Mouse (Mus musculus): Measurements from ENCODE around the gene Alyref2. TPM values are rescaled to one million over a fixed set of nuclear protein-coding genes. Genes with fewer than 3 reads are reported as not detected.

Gene Alyref2
- total RNA-seq, 2 experiments from 2014 or later: 3.5 to 10.9 TPM

DNA sequence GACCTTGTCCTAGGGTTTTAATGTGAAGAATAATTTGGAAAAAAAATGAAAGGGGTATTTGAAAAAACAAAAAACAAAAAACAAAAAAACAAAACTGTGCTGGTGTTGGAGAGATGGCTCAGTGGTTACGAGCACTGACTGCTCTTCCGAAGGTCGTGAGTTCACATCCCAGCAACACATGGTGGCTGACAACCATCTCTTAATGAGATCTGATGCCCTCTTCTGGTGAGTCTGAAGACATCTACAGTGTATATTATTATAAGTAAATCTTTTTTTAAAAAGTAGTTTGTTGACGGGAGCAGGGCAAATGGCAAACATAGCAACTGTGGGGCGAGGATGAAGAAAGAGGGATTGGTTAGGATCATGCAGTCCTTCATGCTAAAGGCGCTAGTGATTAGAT is 7.9 kb upstream of the Alyref2 start:
- ATAC-seq (replicated peaks; ENCODE audit: low FRiP score, low TSS enrichment, poor library complexity, severe bottlenecking): no peak

DNA sequence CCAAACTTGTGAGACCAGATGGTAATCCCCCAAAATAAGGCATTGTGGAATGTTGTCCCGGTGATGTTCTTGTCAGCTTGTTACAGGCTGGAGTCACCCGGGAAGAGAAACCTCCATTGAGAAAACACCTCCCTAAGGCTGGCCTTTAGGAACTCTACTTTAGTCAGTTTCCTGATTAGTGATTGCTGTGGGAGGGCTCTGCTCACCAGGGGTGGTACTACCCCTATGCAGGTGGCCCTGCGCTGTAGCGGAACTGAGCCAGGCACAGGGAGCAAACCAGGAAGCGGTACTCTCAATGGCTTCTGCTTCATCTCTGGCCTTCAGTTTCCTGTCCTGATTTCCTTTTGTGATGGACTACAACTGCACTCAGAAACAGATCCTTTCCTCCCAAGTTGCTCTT is 3.4 kb upstream of the Alyref2 start:
- no peak for ATAC-seq (replicated peaks; ENCODE audit: low FRiP score, low TSS enrichment, poor library complexity, severe bottlenecking)

DNA sequence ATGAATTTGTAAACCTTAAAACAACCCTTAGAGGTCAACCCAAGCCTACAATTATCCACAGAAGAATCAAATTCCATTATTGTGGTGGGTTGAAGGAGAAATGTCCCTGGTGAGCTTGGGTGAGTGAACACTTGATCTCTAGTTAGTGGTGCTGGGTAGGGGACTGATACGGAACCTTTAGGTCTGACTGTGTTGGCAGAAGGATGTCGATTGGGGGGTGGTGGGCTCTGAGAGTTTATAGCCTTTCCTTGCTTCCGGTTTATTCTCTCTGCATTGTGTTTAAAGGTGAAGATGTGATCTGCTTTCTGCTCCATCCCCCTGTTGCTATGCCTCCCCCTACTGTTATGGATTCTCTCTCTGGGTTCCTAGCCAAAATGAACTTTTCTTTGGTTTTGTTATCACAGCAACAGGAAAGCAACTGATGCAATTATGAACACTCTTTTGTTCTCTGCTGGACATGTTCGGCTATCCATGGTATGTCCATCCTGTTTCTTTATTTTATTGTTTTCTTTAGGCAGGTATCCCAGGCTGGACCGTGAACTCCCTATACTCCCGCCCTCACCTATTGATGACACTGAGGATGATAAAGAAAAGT is 2.2 kb upstream of the Alyref2 start:
- no peak for ATAC-seq (replicated peaks; ENCODE audit: low FRiP score, low TSS enrichment, poor library complexity, severe bottlenecking)

DNA sequence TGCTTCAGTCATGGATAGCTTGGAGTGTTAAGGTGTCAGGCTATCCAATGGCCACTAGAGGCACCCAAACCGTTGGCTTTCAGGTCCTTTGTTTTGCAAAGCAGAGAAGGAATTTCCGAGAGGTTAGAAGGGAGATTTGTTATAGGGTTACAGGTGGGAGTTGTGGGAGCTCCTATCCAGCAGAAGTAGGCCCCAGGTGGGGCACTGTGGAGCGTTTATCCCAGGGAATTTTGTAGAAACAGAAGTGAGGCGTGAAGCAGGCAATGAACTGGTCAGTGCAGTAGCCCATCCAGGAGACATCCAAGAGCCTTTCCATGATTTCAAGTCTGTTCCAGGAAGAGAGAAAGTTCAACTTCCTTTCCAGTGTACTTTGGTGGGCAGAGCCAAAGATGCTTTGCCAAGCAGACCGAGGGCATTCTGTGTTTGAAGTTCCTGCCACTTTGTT is 1.6 kb upstream of the Alyref2 start:
- 0 out of 2 replicates have a peak, but pooled peaks have one; percentile 12 for ATAC-seq (replicated peaks; ENCODE audit: low FRiP score, low TSS enrichment, poor library complexity, severe bottlenecking)

DNA sequence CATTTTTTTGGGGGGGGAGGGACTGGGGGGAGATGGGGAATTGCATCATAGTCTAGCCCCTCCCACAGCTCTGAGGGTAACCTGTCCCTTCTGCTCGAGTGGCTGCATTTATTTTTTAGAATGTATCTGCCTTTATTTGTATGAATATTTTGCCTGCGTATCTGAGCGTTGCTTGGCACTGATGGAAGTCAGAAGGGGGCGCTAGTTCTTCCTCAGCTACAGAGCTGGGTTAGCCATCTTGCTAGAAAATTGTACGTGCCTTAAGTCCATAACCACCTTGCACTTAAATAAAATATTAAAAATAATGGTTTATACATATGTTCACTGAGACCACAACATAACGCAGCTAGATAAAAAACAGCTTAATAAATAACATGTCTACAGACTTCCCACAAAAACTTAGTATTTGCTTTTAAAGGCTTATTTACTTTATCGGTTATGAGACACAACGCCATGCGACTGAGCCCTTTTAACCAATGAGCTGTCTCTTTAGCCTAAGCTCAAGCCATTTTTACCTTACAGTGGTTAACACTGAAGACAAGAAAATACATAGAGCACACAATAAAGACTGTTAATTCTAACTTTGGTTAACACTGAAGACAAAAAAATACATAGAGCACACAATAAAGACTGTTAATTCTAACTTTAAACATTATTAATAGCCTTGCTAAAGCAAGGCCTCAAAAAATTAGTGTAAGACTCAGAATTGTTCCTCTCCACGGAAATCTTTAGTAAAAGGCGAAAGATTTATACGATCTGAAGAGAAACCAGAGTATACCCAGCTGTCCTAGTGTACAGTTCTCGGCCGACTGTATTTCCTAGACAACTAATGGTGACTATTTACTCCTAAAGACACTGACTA is 659 bp upstream of the Alyref2 start:
- ATAC-seq (replicated peaks; ENCODE audit: low FRiP score, low TSS enrichment, poor library complexity, severe bottlenecking): peak; percentile 78

DNA sequence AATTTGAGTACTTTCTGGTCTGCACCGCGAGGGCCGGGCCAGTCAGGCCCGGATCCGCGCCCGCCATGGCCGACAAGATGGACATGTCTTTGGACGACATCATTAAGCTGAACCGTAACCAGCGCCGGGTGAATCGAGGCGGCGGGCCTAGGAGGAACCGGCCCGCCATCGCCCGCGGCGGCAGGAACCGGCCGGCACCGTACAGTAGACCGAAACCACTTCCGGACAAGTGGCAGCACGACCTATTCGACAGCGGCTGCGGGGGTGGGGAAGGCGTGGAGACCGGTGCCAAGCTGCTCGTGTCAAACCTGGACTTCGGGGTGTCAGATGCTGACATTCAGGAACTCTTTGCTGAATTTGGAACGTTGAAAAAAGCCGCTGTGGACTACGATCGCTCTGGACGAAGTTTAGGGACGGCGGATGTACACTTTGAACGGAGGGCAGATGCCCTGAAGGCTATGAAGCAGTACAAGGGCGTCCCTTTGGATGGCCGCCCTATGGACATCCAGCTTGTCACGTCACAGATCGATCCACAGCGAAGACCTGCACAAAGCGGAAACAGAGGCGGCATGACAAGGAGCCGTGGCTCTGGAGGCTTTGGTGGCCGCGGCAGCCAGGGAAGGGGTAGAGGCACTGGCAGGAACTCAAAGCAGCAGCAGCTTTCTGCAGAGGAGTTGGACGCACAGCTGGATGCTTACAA is 464 bp downstream of the Alyref2 start:
- ATAC-seq (replicated peaks; ENCODE audit: low FRiP score, low TSS enrichment, poor library complexity, severe bottlenecking): peak; percentile 13

DNA sequence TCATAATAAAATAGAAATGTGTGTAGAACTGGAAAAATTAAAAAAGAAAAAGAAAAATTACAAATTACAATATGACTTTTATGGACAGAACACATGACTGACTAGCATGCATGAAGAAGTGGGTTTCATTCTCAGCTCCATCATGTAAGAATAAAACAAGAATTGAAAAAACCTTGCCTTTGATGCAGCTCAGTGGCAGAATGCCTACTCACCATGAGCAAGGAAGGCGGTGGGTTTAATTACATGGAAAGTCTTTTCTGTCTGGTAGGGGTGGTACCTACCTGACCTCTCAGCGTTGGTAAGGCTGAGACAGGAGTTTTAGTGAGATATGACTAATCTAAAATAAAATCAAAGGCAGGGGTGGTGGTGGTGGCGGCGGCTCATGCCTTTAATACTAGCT is 1.3 kb downstream of the Alyref2 start:
- no peak for ATAC-seq (replicated peaks; ENCODE audit: low FRiP score, low TSS enrichment, poor library complexity, severe bottlenecking)

DNA sequence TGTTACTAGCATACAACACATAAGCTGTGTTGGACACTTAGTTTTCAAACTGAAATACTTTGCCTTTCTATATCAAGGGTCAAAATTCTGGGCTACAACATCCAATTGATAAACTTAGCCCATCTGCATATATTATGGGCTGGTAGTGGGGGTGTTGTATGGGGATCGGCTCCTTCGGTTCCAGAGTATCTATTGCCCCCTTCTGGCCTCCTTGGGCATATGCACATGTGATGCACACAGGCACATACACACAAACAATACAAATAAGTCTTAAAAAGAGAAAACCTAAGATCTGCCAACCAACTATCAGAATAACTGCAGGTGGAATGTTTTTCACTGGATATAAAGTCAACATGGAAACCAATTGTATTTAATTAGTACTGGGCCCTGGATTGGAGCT is 10.0 kb downstream of the Alyref2 start:
- 0 out of 2 replicates have a peak, but pooled peaks have one; percentile 69 for ATAC-seq (replicated peaks; ENCODE audit: low FRiP score, low TSS enrichment, poor library complexity, severe bottlenecking)

DNA sequence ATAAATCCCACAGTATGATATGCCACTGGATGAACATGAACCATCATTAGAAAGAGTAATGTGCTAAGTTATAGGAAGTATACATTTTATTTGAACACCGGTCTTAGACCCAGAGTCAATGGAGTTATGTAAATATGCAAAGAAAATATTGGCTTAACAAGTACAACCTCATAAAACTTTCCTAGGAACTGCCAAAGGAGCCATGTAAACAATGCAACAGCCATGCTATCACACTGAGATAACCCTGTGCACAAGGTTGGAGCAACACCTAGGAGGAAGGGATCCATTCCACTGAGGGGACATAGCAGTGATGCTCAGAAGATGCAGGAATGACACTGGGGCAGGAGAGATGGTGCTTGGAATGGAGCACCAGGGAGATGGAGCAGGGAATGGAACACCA is 10.5 kb downstream of the Alyref2 start:
- ATAC-seq (replicated peaks; ENCODE audit: low FRiP score, low TSS enrichment, poor library complexity, severe bottlenecking): no peak

DNA sequence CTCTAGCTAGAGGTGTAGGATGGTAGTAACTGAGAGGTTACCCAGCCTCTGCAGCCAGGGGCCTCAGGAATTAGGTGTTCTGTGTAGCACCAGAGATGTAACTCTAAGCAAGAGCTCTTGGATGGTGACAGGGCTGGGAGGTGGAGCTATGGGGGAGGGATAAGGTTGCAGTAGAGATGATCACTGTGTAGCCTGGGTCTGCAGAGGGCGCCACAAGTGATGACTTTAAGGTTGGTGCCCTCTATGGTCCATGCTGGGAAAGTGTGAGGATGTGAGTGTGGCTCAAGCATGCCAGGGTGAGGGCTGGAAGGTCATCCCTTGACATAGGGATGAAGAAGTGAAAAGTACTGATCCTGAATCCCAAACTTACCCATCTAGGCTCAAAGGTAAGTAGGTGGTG is 11.8 kb downstream of the Alyref2 start:
- ATAC-seq (replicated peaks; ENCODE audit: low FRiP score, low TSS enrichment, poor library complexity, severe bottlenecking): peak; percentile 91

DNA sequence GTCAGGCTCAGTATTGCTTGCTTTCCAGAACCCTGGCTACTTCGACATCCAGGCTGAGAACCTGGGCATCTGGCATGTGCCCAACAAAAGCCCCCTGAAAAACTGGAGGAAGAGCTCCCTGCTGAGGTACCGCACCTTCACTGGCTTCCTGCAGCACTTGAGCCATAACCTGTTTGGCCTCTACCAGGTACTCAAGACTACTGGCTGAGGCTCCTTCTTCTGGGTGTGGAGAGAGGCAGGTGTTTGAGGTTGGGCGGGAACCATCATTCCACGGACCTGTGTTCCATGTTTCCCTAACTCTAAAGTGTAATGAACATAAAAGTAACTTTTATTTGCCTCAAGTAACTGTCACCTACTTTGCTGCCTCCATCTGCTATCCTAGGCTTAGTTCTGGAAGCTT is 12.3 kb downstream of the Alyref2 start:
- ATAC-seq (replicated peaks; ENCODE audit: low FRiP score, low TSS enrichment, poor library complexity, severe bottlenecking): no peak

DNA sequence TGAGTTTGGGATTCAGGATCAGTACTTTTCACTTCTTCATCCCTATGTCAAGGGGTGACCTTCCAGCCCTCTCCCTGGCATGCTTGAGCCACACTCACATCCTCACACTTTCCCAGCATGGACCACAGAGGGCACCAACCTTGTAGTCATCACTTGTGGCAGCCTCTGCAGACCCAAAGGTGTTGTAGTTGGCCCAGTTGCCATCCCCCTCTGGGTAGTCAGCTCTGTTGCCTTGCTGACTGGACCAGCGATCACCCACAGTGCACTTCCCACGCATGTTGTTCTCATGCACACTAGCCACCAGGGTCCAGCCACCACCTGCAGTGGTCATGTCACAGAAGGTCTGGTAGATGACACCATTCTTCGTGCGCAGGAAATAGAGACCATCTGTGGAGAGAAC is 28.1 kb downstream of the Alyref2 start:
- ATAC-seq (replicated peaks; ENCODE audit: low FRiP score, low TSS enrichment, poor library complexity, severe bottlenecking): no peak

DNA sequence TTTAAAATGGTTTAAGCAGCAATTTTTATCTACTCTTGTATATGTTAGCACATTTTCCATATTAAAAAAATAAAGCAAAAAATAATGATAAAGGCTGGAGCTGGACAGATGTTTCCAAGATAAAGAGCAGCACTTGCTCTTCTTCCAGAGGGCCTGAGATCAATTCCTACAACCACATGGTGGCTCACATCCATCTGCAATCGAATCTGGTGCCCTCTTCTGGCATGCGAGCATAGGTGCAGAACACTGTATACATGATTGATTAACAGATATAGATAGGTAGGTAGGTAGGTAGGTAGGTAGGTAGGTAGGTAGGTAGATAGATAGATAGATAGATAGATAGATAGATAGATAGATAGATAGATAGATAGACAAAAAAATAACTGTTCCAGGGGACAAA is 29.6 kb downstream of the Alyref2 start:
- peak; percentile 41; the same call in 1 of the 2 replicates for ATAC-seq (replicated peaks; ENCODE audit: low FRiP score, low TSS enrichment, poor library complexity, severe bottlenecking)

DNA sequence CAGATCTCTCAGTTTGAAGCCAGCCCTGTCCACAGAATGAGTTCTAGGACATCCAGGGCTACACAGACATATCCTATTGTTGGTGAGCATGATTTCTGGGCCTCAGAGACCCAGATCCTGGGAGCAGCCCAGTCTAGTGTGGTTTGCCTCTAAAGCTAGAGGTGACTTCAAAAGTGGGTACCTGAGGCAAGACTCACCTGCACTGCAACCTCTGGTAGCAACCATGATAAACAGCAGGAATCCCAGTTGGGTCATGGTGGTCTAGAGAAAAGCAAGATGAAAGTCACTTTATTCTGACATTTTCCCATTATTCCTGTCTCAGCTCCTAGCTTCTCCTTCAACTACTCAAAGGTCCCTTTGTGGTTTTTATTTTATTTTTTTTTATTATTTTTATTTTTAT is 31.3 kb downstream of the Alyref2 start:
- no peak for ATAC-seq (replicated peaks; ENCODE audit: low FRiP score, low TSS enrichment, poor library complexity, severe bottlenecking)

DNA sequence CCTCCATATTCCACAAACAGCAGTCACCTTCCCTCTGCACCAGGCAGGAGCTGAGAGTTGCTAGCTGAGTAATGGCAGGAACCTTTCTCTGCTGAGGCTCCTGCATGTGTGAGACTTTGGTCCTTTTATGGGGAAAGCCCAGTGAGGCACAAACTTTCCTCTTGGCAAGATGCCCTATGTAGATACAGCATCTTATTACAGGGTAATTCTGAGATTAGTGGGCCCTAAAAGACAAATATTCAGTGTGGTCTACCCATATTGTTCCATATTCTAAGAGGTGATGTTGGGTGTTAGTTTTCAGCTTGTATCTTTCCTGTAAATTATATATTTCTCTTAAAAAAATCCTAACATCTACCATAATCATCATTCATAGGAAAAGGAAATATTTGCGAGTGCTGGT is 31.9 kb downstream of the Alyref2 start, which contains the start of gene Itln1:
Gene Itln1 (minus strand): TSS at position 101 of the 400 bp plus-strand sequence.
- ATAC-seq (replicated peaks; ENCODE audit: low FRiP score, low TSS enrichment, poor library complexity, severe bottlenecking): no peak

DNA sequence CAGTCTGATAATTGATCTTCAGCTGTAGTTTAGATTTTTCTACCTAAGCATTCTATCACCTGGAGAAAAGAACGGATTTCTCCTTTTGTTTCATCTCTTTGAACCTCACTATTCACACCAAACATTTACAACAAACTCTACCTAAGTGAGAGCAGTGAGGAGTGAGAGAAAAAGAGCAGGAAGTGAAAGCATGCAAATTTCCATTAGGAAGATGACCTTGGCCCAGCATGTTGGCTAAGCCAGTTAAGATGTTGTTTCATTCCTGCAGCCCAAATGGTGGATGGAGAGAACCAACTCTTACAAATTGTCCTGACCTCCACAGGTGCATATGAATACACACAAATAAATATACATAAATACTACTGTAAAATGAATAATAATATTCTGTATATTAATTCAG is 37.4 kb downstream of the Alyref2 start:
- ATAC-seq (replicated peaks; ENCODE audit: low FRiP score, low TSS enrichment, poor library complexity, severe bottlenecking): no peak

DNA sequence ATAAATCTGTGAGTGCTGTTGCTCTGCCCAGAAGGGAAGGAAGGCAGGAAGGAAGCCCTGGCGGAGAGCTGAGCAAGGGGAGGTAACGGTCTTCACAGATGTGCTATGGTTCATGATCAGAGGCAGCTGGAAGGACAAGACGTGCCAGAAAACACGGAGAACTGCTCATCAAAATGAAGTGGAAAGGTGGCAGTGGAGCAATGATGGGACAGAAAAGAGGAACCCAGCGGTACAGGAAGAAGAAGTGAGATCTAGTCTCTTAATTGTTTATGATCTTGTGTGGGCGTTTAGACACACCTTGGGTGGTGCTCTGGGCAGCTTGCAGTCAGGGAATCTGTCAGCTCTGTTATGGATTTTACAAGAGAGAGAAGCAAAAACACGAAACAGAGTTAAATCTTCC is 48.0 kb downstream of the Alyref2 start:
- ATAC-seq (replicated peaks; ENCODE audit: low FRiP score, low TSS enrichment, poor library complexity, severe bottlenecking): no peak

DNA sequence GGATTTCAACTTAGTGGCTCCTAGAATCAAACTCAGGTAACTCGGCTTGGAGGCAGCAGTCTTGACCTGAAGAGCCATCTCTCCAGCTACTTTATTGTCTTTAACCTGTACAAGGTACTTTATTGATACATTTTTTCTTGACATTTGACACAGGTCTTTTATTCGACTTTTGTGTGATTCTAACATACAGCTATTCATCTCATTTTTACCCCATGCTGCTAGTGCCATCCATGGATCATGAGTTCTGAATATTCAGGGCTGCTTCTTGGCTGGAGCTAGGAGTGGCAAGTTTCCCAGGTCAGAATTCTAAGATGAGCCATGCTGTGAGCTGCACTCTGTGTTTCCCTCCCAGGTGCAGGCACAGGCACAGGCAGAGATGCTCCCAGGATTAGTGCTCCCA is 49.0 kb downstream of the Alyref2 start:
- no peak for ATAC-seq (replicated peaks; ENCODE audit: low FRiP score, low TSS enrichment, poor library complexity, severe bottlenecking)

DNA sequence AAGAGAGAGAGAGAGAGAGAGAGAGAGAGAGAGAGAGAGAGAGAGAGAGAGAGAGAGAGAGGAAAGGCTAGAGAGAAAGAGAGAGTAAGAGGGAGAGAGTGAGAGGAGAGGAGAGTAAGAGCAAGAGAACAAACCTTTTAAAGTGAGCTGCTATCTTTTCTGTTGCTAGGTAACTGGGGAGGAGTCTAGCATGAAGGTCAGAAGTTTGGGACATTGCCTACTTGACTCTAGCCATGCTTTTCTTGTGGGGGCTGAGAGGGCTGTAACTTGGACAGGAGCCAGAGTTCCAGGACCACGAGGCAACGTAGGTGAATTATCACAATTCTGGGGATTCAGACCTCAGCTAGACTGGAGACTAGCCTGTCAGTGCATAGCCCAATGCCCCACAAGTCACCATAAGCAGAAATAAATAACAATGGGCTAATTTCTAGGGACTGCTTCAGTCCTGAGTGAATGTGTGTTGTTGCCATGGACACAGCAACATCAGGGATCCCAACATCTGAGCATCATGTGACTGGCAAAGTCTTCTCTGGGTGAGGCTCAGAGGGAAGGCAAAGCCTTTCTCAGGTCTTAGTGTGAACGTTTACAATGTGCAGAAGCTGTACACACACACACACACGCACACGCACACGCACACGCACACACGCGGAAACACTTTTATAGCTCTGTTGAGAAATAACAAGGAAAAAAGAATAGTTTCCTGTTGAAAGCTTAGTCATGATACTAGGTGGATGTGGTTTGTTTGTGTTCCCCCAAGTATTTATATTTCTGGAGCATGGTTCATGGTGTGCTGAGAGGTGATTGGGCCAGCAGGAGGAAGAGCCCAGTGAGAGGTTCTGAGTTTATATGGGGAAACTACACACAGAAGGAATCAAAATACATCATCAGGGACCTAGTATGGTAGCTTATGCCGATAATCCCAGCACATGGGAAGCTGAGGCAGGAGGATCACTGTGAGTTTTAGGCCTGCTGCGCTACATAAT is 50.4 kb downstream of the Alyref2 start:
- no peak for ATAC-seq (replicated peaks; ENCODE audit: low FRiP score, low TSS enrichment, poor library complexity, severe bottlenecking)
